Mouse (Mus musculus) C2C12 (cell line): ENCODE measurements around the gene Cfap221.

ENCODE experiments used
- CTCF ChIP-seq: IDR thresholded peaks from one replicate; pipeline ENCODE4 v1.5.1; 2011; ENCODE audit not compliant: control insufficient read depth, insufficient read depth, insufficient read length
- USF1 ChIP-seq: IDR thresholded peaks from one replicate; pipeline ENCODE4 v1.6.1; 2011; ENCODE audit warnings: low read depth, mild to moderate bottlenecking, control low read depth, moderate library complexity

DNA sequence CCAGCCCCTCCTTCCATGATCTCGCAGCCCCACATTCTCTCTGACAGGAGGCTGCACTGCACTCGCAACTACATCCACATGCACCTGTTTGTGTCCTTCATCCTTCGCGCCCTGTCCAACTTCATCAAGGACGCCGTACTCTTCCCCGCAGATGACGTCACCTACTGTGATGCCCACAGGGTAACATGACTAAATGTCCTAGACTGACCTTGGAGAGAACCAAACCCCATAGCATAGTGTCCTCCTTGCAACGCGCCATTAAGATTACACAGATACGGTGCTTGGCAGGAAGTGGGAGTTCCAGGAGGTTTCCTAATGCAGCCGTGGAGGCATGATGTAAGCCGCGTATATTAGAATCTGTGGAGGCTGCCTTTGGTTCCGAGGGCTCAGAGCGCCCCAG is 47.5 kb upstream of the Cfap221 start:
- no peak for TF ChIP-seq CTCF
- no peak for TF ChIP-seq USF1
